Mouse (Mus musculus) stomach, postnatal 0 days (tissue): Measurements from ENCODE around the gene Pik3c2b.

Source experiments
- CTCF ChIP-seq: IDR thresholded peaks from 2 replicates; pipeline ENCODE4 v1.5.1; 2016; ENCODE audit warnings: antibody characterized with exemption, low read depth, mild to moderate bottlenecking, moderate library complexity
- EP300 ChIP-seq: optimal IDR thresholded peaks from 2 replicates; pipeline ENCODE3; 2016; ENCODE audit warnings: antibody characterized with exemption

DNA sequence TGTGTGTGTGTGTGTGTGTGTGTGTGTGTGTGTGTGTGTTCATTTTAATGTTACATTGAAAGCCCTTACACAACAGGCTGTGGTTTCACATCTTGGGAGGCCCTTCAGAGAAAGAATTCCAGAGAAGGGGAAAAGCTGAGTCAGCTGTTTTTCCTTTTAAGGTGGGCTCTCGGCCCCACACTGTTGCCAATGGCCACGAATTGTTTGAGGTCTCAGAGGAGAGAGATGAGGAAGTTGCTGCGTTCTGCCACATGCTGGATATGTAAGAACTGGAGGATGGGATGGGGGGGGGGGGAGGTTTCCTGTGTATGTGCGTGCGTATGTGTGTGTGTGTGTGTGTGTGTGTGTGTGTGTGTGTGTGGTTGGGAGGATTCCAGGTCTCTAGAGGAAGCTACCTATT, 24.7 kb downstream of the Pik3c2b start:
- TF ChIP-seq CTCF (no peak), EP300 (no peak)
